8 mouse cellular contexts compared by ENCODE assay signal in the genomic region with DNA sequence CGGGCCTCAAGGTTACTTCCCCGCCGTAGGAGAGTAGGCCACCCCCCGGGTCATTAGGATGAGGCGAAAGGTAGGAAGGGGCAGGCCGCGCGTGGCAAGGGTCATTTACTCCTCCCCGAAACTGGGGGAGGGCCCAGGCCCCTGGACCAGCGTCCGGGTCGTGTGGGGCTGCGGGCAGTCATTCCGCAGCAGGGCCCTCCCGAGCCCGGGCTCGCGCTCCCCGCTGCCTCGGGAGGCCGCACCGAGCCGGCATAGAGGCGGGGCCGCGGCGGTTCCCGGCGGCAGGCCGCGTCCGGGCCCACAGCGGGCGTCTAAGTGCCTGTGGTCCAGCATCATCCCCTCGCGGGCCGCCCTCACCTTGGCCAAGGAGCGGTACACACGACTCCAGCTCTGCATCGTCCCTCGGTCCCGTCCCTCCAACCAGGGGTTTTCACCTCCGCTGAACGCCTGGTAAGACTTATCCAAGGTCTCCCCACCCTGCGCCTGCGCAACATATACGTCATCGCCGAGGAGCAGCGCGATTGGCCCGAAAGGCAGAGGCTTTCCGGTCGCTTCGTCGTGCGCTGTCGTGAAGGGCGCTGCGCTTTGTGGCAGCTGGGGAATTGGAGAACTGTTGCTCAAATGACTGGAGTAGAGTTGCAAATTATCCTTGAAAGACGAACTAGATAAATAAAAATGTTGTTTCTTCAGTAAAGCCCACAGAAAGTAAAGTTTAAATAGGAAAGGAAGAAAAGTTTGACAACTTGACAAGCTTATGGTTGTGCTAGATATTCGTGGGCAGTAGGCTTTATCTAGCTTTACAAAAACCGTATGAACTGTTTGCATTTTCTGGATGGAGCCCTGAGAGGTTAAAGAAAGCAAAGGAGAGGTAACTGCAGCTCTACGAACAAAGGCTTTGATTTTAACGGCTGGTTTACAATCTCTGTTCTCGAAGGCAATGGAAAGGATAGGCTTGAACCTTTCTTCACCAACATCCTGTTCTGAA. TPM values are rescaled to one million over a fixed set of nuclear protein-coding genes. Genes with fewer than 3 reads are reported as not detected.
DNase-seq lines count a peak whose midpoint lies in the region; ATAC-seq and TF ChIP-seq lines count a peak whose summit lies in the region.

A gene (minus strand): TSS at position 510 of the 985 bp plus-strand sequence.

- H3K4me3 ChIP-seq in gastrocnemius, adult 2 months = peak within 1 kb of the TSS; percentile 93
- peak within 1 kb of the TSS; percentile 100 for H3K4me3 ChIP-seq in hindbrain, postnatal 0 days (ENCODE audit: low read length)
- H3K4me3 ChIP-seq in left cerebral cortex, adult 2 months = peak within 1 kb of the TSS; percentile 97

- H3K27me3 ChIP-seq in hindbrain, postnatal 0 days (ENCODE audit: insufficient read depth, low read length) = no peaks in the 10 kb centered on the region

- peak within 1 kb of the TSS; percentile 89 for H3K4me2 ChIP-seq in hindbrain, postnatal 0 days (ENCODE audit: low read depth, low read length)

- H3K9ac ChIP-seq in hindbrain, postnatal 0 days (replicated peaks; ENCODE audit: low read length) = peak within 1 kb of the TSS; percentile 92

- peak; percentile 98 for DNase-seq in ZHBTc4 (ENCODE audit: low read depth, low spot score)
- DNase-seq in gastrocnemius, adult 2 months = peak; percentile 98
- DNase-seq in hindbrain, postnatal 0 days (ENCODE audit: low spot score) = peak; percentile 98
- DNase-seq in left cerebral cortex, adult 2 months (ENCODE audit: extremely low spot score in 1 of 2, low spot score in 2 of 2) = peak; percentile 96 to 97
- DNase-seq in right cerebral cortex, adult 2 months (ENCODE audit: low spot score in 2 of 2) = peak; percentile 97 to 98
- DNase-seq in urinary bladder, postnatal 14 days (ENCODE audit: low spot score) = peak; percentile 97

- 6% methylated on average over 57 of the region's 66 CpGs for WGBS in hindbrain, postnatal 0 days

- H3K36me3 ChIP-seq in hindbrain, postnatal 0 days (ENCODE audit: insufficient read depth, low read length) = 0 out of 2 replicates have a peak, but pooled peaks cover 4% of the 10 kb centered on the region

- intact Hi-C loops in gastrocnemius, adult 2 months (cut with DNase I) = no loop called here
- intact Hi-C loops in left cerebral cortex, adult 2 months (cut with DNase I) = no loop called here

- ATAC-seq in common myeloid progenitor, adult 5-6 weeks (replicated peaks; ENCODE audit: low read depth, poor library complexity, severe bottlenecking) = peak; percentile 99
- peak; percentile 100 for ATAC-seq in hindbrain, postnatal 0 days
- ATAC-seq in megakaryocyte, adult 5-6 weeks (ENCODE audit: poor library complexity, severe bottlenecking) = peak; percentile 99

- H3K9me3 ChIP-seq in hindbrain, postnatal 0 days (ENCODE audit: low read length) = no peaks in the 10 kb centered on the region

- H3K27ac ChIP-seq in gastrocnemius, adult 2 months = peak within 1 kb of the TSS; percentile 97
- H3K27ac ChIP-seq in hindbrain, postnatal 0 days = peak within 1 kb of the TSS; percentile 82
- peak within 1 kb of the TSS; percentile 92 for H3K27ac ChIP-seq in left cerebral cortex, adult 2 months

- H3K4me1 ChIP-seq in hindbrain, postnatal 0 days (ENCODE audit: insufficient read depth, low read length) = no peaks in the 10 kb centered on the region; the same call in 1 of the 2 replicates

- TF ChIP-seq CTCF in gastrocnemius, adult 2 months (IDR thresholded peaks at IDR 0.05) = no peak
- TF ChIP-seq CTCF in hindbrain, postnatal 0 days (IDR thresholded peaks at IDR 0.05; ENCODE audit: low read depth) = peak; percentile 30; the same call in 1 of the 2 replicates
- TF ChIP-seq CTCF in left cerebral cortex, adult 2 months (IDR thresholded peaks at IDR 0.05) = no peak; the same call in 1 of the 2 replicates

RNA-seq across cellular contexts. Expression of the gene that starts here (rescaled TPM):
- 154 and 160 TPM in 2 replicates for total RNA-seq in common myeloid progenitor, adult 5-6 weeks (2017)
- 100 to 1,000 TPM; 181 to 256 TPM for total RNA-seq in gastrocnemius, adult 2 months (2021)
- 28.4 and 39.5 TPM in 2 replicates for total RNA-seq in hindbrain, postnatal 0 days (2014; rRNA removed)
- polyA plus RNA-seq in hindbrain, postnatal 0 days (2015; fragmentation: Nextera tagmentation; extraction: Ambion mirVana) = 128 and 138 TPM in 2 replicates
- 100 to 1,000 TPM in 1 of 2 experiments, 10 to 100 TPM in 1; 96.5 to 112 TPM for total RNA-seq in left cerebral cortex, adult 2 months (2021)
- total RNA-seq in megakaryocyte, adult 5-6 weeks (2015) = 68.0 and 73.7 TPM in 2 replicates
- total RNA-seq in megakaryocyte, adult 5-6 weeks (2017) = 76.8 and 86.3 TPM in 2 replicates

Comparison
In these comparisons a context has a peak if more than half of its experiments do, and no peak if none do; other contexts are left out.
1. Peak in every context shown above with its lines: DNase-seq, ATAC-seq, H3K4me3 ChIP-seq and H3K27ac ChIP-seq.